In genomic region chr11:77466544-77466943, GRCm38 (mm10) we compare ENCODE assay signal across 11 mouse cellular contexts. TPM values are rescaled to one million over a fixed set of nuclear protein-coding genes. Genes with fewer than 3 reads are reported as not detected.
DNase-seq lines count a peak whose midpoint lies in the region; ATAC-seq lines count a peak whose summit lies in the region.
"Had no signal": no experiment of that assay in that cellular context is flagged by ENCODE, and none has a peak within 500 bp of the region (broad histone marks: within the 10 kb centered on the region; RNA-seq: fewer than 3 reads in every experiment).

No protein-coding gene starts in this region.

- peaks cover 10% of the 10 kb centered on the region for H3K27me3 ChIP-seq in heart, embryonic 15.5 days
- H3K27me3 ChIP-seq in midbrain, embryonic 10.5 days (ENCODE audit: low read depth, poor library complexity, severe bottlenecking) = peaks cover 89% of the 10 kb centered on the region
- peaks cover 49% of the 10 kb centered on the region; the same call in 1 of the 2 replicates for H3K27me3 ChIP-seq in midbrain, embryonic 14.5 days (ENCODE audit: control insufficient read depth, insufficient read depth, low read length)
- H3K27me3 ChIP-seq in limb, embryonic 10.5 days (ENCODE audit: low read depth, poor library complexity, severe bottlenecking) = peaks cover 86% of the 10 kb centered on the region

- H3K4me2 ChIP-seq in heart, embryonic 15.5 days = peak overlapping the region; percentile 42
- H3K4me2 ChIP-seq in midbrain, embryonic 14.5 days (ENCODE audit: low read length) = no peak overlapping the region

- no peak for DNase-seq in heart, postnatal 10 days
- DNase-seq in midbrain, embryonic 10.5 days (ENCODE audit: low spot score) = no peak
- DNase-seq in midbrain, embryonic 14.5 days = no peak
- DNase-seq in limb, embryonic 10.5 days (ENCODE audit: low spot score) = no peak
- no peak for DNase-seq in embryo, embryonic 11 days
- no peak for DNase-seq in gastrocnemius, adult 8-10 months (ENCODE audit: low spot score in 2 of 2)
- no peak for DNase-seq in cerebellum, adult 11-12 months

- H3K4me1 ChIP-seq in heart, embryonic 15.5 days (replicated peaks) = peaks cover 51% of the 10 kb centered on the region
- peaks cover 35% of the 10 kb centered on the region for H3K4me1 ChIP-seq in midbrain, embryonic 10.5 days
- peaks cover 5% of the 10 kb centered on the region for H3K4me1 ChIP-seq in midbrain, embryonic 14.5 days (ENCODE audit: control insufficient read depth, insufficient read depth, low read length)
- H3K4me1 ChIP-seq in limb, embryonic 10.5 days = peaks cover 31% of the 10 kb centered on the region

- no peaks in the 10 kb centered on the region for H3K9me3 ChIP-seq in heart, embryonic 15.5 days (replicated peaks)
- H3K9me3 ChIP-seq in midbrain, embryonic 10.5 days (replicated peaks) = no peaks in the 10 kb centered on the region
- H3K9me3 ChIP-seq in midbrain, embryonic 14.5 days (ENCODE audit: control insufficient read depth, low read length) = no peaks in the 10 kb centered on the region
- H3K9me3 ChIP-seq in limb, embryonic 10.5 days (replicated peaks) = no peaks in the 10 kb centered on the region

- no peak overlapping the region for H3K9ac ChIP-seq in heart, embryonic 15.5 days
- H3K9ac ChIP-seq in midbrain, embryonic 14.5 days (replicated peaks; ENCODE audit: low read length) = no peak overlapping the region
- H3K9ac ChIP-seq: lung, embryonic 14.5 days had no signal

- intact Hi-C loops in heart, postnatal 10 days (cut with DNase I) = loop anchor here (2.0 to 5.0 kb wide), 3 partner anchors 149 to 249 kb away; partner anchors contain the start of gene Ssh2

- ATAC-seq in heart, embryonic 15.5 days (replicated peaks; ENCODE audit: insufficient number of reproducible peaks, insufficient read depth, low FRiP score, low read depth) = no peak
- no peak for ATAC-seq in midbrain, embryonic 14.5 days (ENCODE audit: low FRiP score, low TSS enrichment)

- peaks cover 16% of the 10 kb centered on the region; the same call in 1 of the 2 replicates for H3K36me3 ChIP-seq in heart, embryonic 15.5 days
- H3K36me3 ChIP-seq in midbrain, embryonic 10.5 days = peaks cover 13% of the 10 kb centered on the region
- H3K36me3 ChIP-seq in midbrain, embryonic 14.5 days (ENCODE audit: control insufficient read depth, insufficient read depth, low read length) = peaks cover 12% of the 10 kb centered on the region
- H3K36me3 ChIP-seq in limb, embryonic 10.5 days = peaks cover 17% of the 10 kb centered on the region

- 45% methylated on average over 9 of the region's 9 CpGs for WGBS in heart, embryonic 15.5 days
- WGBS in midbrain, embryonic 10.5 days = 34% methylated on average over 9 of the region's 9 CpGs
- WGBS in midbrain, embryonic 14.5 days = 41% methylated on average over 9 of the region's 9 CpGs
- 25% methylated on average over 9 of the region's 9 CpGs for WGBS in limb, embryonic 10.5 days

- H3K4me3 ChIP-seq in heart, embryonic 15.5 days = no peak overlapping the region
- peak overlapping the region; percentile 8; the same call in 1 of the 2 replicates for H3K4me3 ChIP-seq in midbrain, embryonic 10.5 days
- H3K4me3 ChIP-seq in midbrain, embryonic 14.5 days (replicated peaks; ENCODE audit: low read depth, low read length) = no peak overlapping the region
- H3K4me3 ChIP-seq in limb, embryonic 10.5 days = peak overlapping the region; percentile 33

- H3K27ac ChIP-seq in heart, embryonic 15.5 days = no peak overlapping the region
- H3K27ac ChIP-seq in midbrain, embryonic 10.5 days (replicated peaks) = no peak overlapping the region
- no peak overlapping the region for H3K27ac ChIP-seq in midbrain, embryonic 14.5 days (replicated peaks; ENCODE audit: low read depth, low read length)
- H3K27ac ChIP-seq in limb, embryonic 10.5 days = peak overlapping the region; percentile 12; the same call in 1 of the 2 replicates

RNA-seq across cellular contexts. Expression of gene Coro6, which starts 4.3 kb away (rescaled TPM):
- 42.4 and 43.7 TPM in 2 replicates for polyA plus RNA-seq in heart, embryonic 15.5 days (2015; fragmentation: Nextera tagmentation; extraction: Ambion mirVana)
- 100 to 1,000 TPM; 196 to 202 TPM for total RNA-seq in heart, postnatal 10 days (2021)
- not detected in 2 replicates for polyA plus RNA-seq in midbrain, embryonic 10.5 days (2016; fragmentation: Nextera tagmentation; extraction: Ambion mirVana)
- 0.26 and 0.32 TPM in 2 replicates for polyA plus RNA-seq in midbrain, embryonic 14.5 days (2014; fragmentation: Nextera tagmentation; extraction: Ambion mirVana)
- 0.15 TPM in 1 of 2 replicates, not detected in the other for polyA plus RNA-seq in limb, embryonic 10.5 days (2016; fragmentation: Nextera tagmentation; extraction: Ambion mirVana)
- 100 to 1,000 TPM; 159 to 184 (median 168) TPM for total RNA-seq in gastrocnemius, adult 8-10 months (2022)
- polyA plus RNA-seq: CD4-positive, CD25-positive, alpha-beta regulatory T cell, adult 4 months; inflammation-experienced regulatory T-cells, adult 6 months had no signal

RNA-seq across cellular contexts. Expression of gene Ankrd13b, which starts 22.9 kb away (rescaled TPM):
- 3.2 and 4.9 TPM in 2 replicates for polyA plus RNA-seq in heart, embryonic 15.5 days (2015; fragmentation: Nextera tagmentation; extraction: Ambion mirVana)
- total RNA-seq in heart, postnatal 10 days (2021) = 10 to 100 TPM; 12.8 to 15.0 TPM
- 7.4 and 11.8 TPM in 2 replicates for polyA plus RNA-seq in midbrain, embryonic 10.5 days (2016; fragmentation: Nextera tagmentation; extraction: Ambion mirVana)
- polyA plus RNA-seq in midbrain, embryonic 14.5 days (2014; fragmentation: Nextera tagmentation; extraction: Ambion mirVana) = 42.6 and 43.7 TPM in 2 replicates
- 12.5 and 13.4 TPM in 2 replicates for polyA plus RNA-seq in limb, embryonic 10.5 days (2016; fragmentation: Nextera tagmentation; extraction: Ambion mirVana)
- 10 to 100 TPM in 3 of 4 experiments, 1 to 10 TPM in 1; 9.1 to 13.7 (median 11.7) TPM for total RNA-seq in gastrocnemius, adult 8-10 months (2022)

RNA-seq across cellular contexts. Expression of gene Git1, which starts 26.8 kb away (rescaled TPM):
- 6.8 and 10.0 TPM in 2 replicates for polyA plus RNA-seq in heart, embryonic 15.5 days (2015; fragmentation: Nextera tagmentation; extraction: Ambion mirVana)
- total RNA-seq in heart, postnatal 10 days (2021) = 10 to 100 TPM; 64.5 to 65.1 TPM
- polyA plus RNA-seq in midbrain, embryonic 10.5 days (2016; fragmentation: Nextera tagmentation; extraction: Ambion mirVana) = 10.9 and 11.7 TPM in 2 replicates
- polyA plus RNA-seq in midbrain, embryonic 14.5 days (2014; fragmentation: Nextera tagmentation; extraction: Ambion mirVana) = 23.1 and 25.1 TPM in 2 replicates
- polyA plus RNA-seq in limb, embryonic 10.5 days (2016; fragmentation: Nextera tagmentation; extraction: Ambion mirVana) = 13.6 and 14.8 TPM in 2 replicates
- 10 to 100 TPM; 25.7 to 34.1 (median 29.7) TPM for total RNA-seq in gastrocnemius, adult 8-10 months (2022)

RNA-seq across cellular contexts. Expression of gene Abhd15, which starts 48.4 kb away (rescaled TPM):
- polyA plus RNA-seq in heart, embryonic 15.5 days (2015; fragmentation: Nextera tagmentation; extraction: Ambion mirVana) = 2.2 and 4.5 TPM in 2 replicates
- 1 to 10 TPM; 1.7 to 4.5 TPM for total RNA-seq in heart, postnatal 10 days (2021)
- 3.9 and 4.2 TPM in 2 replicates for polyA plus RNA-seq in midbrain, embryonic 10.5 days (2016; fragmentation: Nextera tagmentation; extraction: Ambion mirVana)
- polyA plus RNA-seq in midbrain, embryonic 14.5 days (2014; fragmentation: Nextera tagmentation; extraction: Ambion mirVana) = 1.8 and 2.0 TPM in 2 replicates
- 1.4 and 2.0 TPM in 2 replicates for polyA plus RNA-seq in limb, embryonic 10.5 days (2016; fragmentation: Nextera tagmentation; extraction: Ambion mirVana)
- under 1 TPM; 0.10 to 0.92 (median 0.39) TPM for total RNA-seq in gastrocnemius, adult 8-10 months (2022)

RNA-seq across cellular contexts. Expression of gene Trp53i13, which starts 49.2 kb away (rescaled TPM):
- 26.3 and 32.2 TPM in 2 replicates for polyA plus RNA-seq in heart, embryonic 15.5 days (2015; fragmentation: Nextera tagmentation; extraction: Ambion mirVana)
- 10 to 100 TPM; 11.8 to 12.9 TPM for total RNA-seq in heart, postnatal 10 days (2021)
- polyA plus RNA-seq in midbrain, embryonic 10.5 days (2016; fragmentation: Nextera tagmentation; extraction: Ambion mirVana) = 31.3 and 36.5 TPM in 2 replicates
- polyA plus RNA-seq in midbrain, embryonic 14.5 days (2014; fragmentation: Nextera tagmentation; extraction: Ambion mirVana) = 11.7 and 12.0 TPM in 2 replicates
- polyA plus RNA-seq in limb, embryonic 10.5 days (2016; fragmentation: Nextera tagmentation; extraction: Ambion mirVana) = 33.4 and 38.7 TPM in 2 replicates
- 1 to 10 TPM; 3.3 to 6.0 (median 3.8) TPM for total RNA-seq in gastrocnemius, adult 8-10 months (2022)

Comparison
In these comparisons a context has a peak if more than half of its experiments do, and no peak if none do; other contexts are left out.
1. H3K4me3 ChIP-seq: peak in midbrain, embryonic 10.5 days (single experiment) and limb, embryonic 10.5 days (single experiment); none in heart, embryonic 15.5 days (single experiment) and midbrain, embryonic 14.5 days (single experiment).
2. RNA of gene Coro6, which starts 4.3 kb away (polyA plus RNA-seq): 42.4 to 43.7 TPM in heart, embryonic 15.5 days; 0.26 to 0.32 TPM in midbrain, embryonic 14.5 days, 0.15 TPM in limb, embryonic 10.5 days and not detected in midbrain, embryonic 10.5 days; every median in the first group is over 10 times any median in the second.